Mouse (Mus musculus): ENCODE results near the gene Actr3b.
"Not testable (repeated sequence)": the region's sequence is repeated elsewhere in the genome, so short reads cannot be mapped to it uniquely, and the experiment has no call there.

Gene Actr3b

DNA sequence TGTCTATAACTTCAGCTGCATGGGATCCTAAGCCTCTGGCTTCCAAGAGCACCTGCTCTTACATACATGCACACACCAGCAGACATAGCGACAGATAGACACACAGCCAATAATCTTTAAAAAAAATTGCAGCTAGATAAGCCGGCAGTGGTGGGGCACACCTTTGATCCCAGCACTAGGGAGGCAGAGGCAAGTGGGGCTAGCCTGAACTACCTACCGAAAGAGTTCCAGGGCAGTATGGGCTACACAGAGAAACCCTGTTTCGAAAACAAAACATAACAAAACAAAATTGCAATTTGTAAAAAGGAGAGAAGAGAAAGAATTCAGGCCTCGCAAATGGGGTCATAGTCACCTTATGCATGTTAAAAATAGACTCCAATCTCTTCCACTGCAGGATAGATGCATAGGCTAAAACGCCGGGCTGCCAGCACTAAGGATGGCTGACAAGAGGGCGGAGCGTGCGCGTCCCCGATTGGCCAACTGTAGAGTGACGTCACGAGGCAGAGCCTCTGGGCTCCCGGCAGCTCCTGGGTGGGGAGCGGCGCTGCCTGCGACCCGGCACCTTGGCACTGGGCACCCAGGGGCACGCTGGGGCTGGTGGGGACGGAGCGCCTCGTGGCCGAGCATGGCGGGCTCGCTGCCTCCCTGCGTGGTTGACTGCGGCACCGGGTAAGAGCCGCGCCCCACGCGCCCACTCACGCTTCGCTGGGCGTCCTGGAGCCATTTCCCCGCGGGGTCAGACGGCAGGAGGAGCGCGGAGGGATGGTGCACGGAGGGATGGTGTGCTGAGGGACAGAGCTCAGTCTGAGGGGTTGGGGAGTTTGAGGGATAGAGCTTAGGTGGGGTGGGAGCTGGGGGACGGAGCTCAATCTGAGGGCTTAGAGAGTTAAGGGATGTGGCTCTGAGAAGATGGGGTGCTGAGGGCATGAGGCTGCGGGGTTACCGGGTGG lies at the start of gene Actr3b:
Actr3b (plus strand) TSS at position 538 of the 950 bp plus-strand sequence.
- DNase-seq (ENCODE audit: low spot score in 2 of 2), result peak; percentile 90 to 93

GRCm38 (mm10) chr5:25713001-25713706 lies 46.6 kb upstream of the Actr3b start:
- not testable (repeated sequence) for DNase-seq (ENCODE audit: low spot score in 2 of 2)

GRCm38 (mm10) chr5:25719390-25719789 lies 40.4 kb upstream of the Actr3b start:
- DNase-seq (ENCODE audit: low spot score in 2 of 2), result no peak

DNA sequence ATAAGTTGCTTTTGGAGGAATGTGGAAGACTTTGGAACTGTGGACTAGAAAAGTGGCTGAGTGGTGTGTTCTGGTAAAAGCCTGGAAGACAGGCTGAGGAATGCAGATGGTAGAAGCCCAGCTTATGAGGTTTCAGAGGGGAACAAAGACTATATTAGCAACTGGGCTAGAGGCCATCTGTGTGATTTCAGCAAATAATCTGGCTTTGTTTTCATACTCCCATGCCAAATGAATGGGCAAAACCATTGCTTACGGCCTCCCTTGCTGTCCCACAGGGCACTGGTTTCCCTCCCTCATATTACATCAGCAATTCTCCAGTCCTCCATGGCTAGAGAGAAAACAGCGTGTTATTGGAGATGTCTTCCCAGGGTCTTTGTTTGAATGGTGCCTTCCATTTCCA lies 36.8 kb upstream of the Actr3b start:
- no peak for DNase-seq (ENCODE audit: low spot score in 2 of 2)

DNA sequence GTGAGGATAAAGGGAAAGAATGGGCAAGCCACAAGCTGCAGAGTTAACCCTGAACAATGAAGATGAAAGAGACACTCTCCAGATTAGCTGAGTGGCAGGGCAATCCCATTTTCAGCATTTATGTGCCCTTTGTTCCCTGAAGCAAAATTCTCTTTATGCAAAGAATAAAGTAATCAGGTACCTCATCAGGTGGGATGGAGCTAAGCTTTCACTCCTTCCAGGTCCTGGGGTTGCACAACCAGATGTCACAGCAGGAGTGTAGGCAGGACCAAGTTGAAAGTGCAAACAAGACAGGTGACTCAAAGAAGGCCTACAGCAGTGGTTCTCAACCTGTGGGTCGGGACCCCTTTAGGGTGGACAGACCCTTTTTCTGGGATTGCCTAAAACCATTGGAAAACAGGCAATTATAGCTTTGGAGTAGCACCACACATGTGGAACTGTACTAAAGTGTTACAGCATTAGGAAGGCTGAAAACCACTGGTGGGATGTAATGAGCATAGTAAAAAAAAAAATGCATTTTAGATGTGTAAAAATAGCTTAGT lies 35.6 kb upstream of the Actr3b start:
- no peak for DNase-seq (ENCODE audit: low spot score in 2 of 2)

GRCm38 (mm10) chr5:25734318-25734717 lies 25.5 kb upstream of the Actr3b start:
- peak in 1 of 2 experiments; percentile 50 for DNase-seq (ENCODE audit: low spot score in 2 of 2)

GRCm38 (mm10) chr5:25735861-25736260 lies 23.9 kb upstream of the Actr3b start:
- peak; percentile 69 to 81 for DNase-seq (ENCODE audit: low spot score in 2 of 2)

DNA sequence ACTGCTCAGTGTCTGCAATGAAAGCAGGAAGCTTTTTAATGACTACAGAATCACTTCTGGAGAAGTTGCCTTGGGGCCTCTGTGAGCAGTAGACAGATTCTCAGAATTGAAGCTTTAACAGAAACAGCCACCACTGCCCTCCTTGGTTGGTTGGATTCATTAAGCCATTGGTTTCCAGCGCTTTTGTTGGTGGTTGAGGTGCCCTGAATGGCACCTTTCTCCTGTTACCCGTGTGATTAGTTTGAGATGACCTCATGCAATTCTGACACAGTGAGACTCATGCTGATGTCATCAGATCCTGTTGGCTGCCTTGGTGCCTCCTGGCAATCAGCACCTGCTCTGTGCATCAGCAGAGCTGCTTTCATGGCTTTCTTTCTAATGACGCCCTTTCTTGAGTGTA lies 21.3 kb upstream of the Actr3b start:
- no peak for DNase-seq (ENCODE audit: low spot score in 2 of 2)

DNA sequence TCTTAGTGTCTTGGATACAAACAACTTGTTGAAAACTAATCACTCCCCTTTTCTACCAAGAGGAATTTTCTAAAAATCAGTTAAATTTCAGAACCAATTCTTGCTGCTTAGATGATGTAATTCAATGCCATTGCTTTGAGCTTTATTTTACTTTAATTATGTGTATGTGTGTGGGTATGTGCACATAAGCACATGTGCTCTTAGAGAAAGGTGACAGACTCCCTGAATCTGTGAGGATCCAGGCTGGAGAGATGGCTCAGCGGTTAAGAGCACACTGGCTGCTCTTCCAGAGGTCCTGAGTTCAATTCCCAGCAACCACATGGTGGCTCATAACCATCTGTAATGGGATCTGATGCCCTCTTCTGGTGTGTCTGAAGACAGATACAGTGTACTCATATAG lies 20.9 kb upstream of the Actr3b start:
- not testable (repeated sequence) for DNase-seq (ENCODE audit: low spot score in 2 of 2)

GRCm38 (mm10) chr5:25747904-25748303 lies 11.9 kb upstream of the Actr3b start:
- DNase-seq (ENCODE audit: low spot score in 2 of 2), result no peak

- DNase-seq (ENCODE audit: low spot score in 2 of 2), result no peak
Measured at GRCm38 (mm10) chr5:25748613-25749012, 11.2 kb upstream of the Actr3b start.

GRCm38 (mm10) chr5:25751552-25751951 lies 8.2 kb upstream of the Actr3b start:
- no peak for DNase-seq (ENCODE audit: low spot score in 2 of 2)

GRCm38 (mm10) chr5:25752862-25753261 lies 6.9 kb upstream of the Actr3b start:
- DNase-seq (ENCODE audit: low spot score in 2 of 2), result no peak

DNA sequence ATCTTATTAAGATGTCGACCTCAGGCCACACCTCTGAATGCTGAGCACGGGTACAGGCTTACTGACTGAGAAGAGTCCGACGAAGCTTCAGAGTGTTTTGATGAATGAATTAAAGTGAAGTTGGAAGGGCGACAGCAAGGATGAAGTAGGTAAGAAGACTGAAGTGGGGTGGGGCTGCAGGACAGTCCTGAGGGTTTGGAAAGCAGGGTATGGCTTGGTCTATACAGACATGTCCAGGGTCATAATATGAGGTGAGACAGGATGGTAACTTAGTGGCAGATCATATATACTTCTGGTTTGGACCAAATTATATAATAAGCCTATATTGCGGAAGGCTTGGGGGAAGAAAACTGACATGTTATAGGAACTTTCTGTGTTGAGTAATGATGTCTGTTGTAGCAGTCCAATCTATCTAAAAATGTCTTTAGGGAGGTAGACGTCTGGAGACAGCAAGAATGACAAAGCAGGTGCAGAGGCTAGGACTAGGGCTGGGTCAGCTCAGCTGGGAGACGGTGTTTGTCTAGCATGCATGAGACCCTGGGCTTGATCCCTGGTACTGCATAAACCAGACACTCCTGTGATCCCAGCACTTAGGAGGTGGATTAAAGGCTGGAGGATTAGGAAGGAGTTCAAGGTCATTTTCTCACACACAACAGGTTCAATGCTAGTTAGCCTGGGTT lies 6.1 kb upstream of the Actr3b start:
- DNase-seq (ENCODE audit: low spot score in 2 of 2), result no peak

DNA sequence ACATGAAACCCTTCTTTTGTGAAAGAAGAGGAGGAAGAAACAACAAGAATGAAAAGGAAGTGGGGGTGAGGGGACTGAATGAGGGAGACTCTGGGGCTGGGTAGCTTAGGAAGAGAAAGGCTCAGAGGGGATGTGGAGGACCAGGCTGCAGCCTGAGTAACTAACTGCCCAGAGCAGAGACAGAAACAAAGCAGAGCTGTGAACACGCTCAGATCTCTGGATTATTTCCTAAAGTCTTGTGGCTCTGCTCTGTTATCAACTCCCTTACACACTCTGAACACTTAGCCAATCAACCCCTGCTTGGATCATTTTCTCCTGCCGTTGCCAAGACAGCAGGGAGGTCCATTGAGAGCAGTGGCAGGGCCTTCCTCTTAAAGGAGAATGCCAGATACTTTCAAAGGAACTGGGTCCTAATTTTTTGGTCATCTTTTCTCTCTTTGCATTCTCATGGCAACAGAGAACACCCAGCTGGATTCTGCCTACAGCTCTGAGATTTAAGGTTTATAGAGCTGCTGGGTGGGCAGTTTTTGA lies 5.5 kb upstream of the Actr3b start:
- DNase-seq (ENCODE audit: low spot score in 2 of 2), result peak in 1 of 2 experiments; percentile 46

DNA sequence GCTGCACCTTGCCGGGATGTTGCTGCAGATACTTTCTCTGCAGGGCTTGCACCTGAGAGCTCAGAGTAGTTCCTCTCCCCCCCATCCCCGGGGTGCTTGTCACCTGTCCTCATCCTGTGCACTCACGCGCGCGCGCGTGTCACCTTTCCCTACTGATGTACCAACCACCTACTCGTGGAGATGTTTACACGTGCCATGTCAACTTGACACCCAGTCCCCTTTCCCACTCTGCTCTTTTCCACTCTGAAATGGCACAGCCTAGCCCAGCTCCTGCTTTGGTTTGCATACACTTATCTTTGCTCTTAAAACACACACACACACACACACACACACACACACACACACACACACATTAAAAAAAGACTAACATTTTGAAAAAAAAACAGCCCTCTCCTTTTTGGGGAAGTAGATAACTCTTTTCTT lies 624 bp downstream of the Actr3b start:
- DNase-seq (ENCODE audit: low spot score in 2 of 2), result peak in 1 of 2 experiments; percentile 56

DNA sequence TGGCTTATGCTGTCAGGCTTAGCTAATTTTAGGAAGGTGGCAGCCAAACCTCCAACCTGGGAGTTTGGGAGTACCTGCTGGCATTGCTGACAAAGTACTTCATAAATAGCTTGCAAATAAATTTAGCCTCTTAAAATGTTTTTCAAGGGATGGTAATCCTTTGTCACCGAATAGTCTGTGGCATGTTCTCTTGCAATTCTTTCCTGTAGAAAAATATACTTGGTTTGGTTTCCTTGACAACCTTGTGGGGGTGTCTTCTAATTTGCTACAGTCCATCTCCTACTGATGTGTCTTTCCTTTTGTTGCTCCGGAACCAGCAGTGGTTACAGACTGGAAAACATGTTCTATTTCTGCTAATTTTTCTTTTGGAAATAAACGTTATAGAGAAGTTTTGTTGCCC lies 1.1 kb downstream of the Actr3b start:
- DNase-seq (ENCODE audit: low spot score in 2 of 2), result peak in 1 of 2 experiments; percentile 50

DNA sequence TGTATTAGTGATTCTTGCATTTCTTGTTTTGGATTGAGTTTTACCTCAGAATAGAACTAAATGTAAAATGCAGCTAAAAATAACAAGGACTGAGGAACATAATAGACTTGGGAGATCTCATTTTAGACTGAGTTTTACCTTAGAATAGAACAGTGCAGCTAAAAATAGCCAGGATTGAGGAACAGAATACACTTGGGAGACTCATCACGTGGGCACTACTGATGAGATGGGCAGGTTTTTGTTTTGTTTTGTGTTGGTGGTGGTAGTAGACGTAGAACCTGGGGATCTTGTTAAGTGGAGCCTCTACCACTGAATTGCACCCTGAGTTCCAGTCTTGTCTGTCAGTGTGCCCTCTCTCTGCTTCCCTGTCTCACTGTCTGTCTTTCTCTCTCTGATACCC lies 2.1 kb downstream of the Actr3b start:
- no peak for DNase-seq (ENCODE audit: low spot score in 2 of 2)

DNA sequence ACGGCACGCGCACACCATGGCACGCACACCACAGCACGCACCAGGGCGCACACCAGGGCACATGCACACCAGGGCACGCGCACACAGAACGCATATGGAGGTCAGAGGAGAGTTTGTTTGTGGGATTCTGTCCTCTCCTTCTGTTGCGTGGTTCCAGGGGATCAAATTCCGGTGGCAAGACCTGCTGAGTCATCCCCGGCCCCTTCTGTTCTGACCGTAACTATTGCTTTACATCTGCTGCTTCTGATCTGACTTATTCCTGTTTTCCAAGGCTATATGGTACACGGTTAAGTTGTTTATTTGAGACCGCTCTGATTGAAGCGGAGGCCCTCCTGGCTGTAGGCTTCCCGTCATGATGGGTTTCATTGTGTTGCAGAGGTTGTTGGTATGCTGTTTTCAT lies 9.2 kb downstream of the Actr3b start:
- no peak for DNase-seq (ENCODE audit: low spot score in 2 of 2)

DNA sequence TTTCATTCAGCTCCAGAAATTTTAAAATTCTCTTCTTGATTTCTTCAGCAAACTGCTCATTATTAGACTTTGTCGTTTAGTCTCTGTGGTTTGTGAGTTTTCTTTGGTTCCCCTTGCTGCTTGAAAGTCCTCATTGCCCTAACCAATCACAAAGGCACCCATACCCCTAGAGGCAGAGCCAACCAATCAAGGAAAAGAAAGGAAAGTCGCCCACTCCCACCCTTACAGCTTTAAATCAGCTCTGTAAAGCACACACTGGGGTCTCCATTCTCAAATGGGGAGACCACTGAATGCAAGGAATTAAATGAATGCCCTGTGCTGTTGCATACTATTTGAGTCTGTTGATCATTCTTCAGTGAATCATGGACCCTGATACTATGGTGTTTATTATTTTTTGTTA lies 9.6 kb downstream of the Actr3b start:
- DNase-seq (ENCODE audit: low spot score in 2 of 2), result no peak

DNA sequence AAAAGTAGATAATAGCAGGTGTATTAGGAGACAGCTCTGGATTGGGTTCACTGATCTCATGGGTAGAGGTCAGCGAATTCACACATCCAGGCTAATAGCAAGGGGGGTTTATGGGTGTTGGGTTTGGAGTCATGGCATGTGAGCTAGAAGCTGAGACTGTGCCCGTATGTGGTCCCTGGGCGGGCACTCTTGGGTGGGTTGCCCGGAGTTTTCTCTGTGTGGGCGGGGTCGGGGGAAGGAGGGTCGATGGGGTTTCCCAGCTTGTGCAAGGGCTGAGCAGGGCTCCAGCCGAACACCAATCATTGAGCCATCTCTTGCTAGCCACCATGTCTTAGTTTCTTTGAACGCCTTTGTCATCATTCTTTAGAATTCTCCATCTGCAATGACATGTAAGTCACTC lies 12.7 kb downstream of the Actr3b start:
- no peak for DNase-seq (ENCODE audit: low spot score in 2 of 2)
